Mouse (Mus musculus): ENCODE measurements at regions not wholly inside any gene's neighbourhood (a gene's known extent, or its start where the extent isn't known, plus 50 kb on each side); places are given as distances from the start of the nearest gene placed in this dataset.
A peak's percentile ranks its signal among the peaks of the same experiment; 100 is the strongest.
"Not testable (repeated sequence)": the region's sequence is repeated elsewhere in the genome, so short reads cannot be mapped to it uniquely, and the experiment has no call there.

DNA sequence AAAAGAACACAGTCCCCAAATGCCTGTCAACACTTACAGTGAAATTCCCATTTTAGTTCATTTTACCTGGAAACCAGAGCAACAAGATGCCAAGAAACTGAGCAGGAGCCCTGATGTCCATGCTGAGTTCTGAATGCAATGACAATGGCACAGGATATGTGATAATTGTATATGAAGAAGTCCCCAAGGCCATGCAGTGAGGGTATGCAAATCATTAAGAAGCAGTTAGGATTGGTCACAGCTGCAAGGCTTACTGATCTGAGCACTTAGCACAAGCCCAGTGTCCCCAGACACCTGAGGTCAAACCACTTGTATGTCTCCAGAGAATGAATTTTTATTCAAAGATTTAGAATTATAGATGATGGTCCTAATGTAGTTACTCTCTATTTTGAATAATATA, 419.0 kb upstream of the Tacstd2 start:
- DNase-seq (ENCODE audit: low read depth, low spot score), result not testable (repeated sequence)

DNA sequence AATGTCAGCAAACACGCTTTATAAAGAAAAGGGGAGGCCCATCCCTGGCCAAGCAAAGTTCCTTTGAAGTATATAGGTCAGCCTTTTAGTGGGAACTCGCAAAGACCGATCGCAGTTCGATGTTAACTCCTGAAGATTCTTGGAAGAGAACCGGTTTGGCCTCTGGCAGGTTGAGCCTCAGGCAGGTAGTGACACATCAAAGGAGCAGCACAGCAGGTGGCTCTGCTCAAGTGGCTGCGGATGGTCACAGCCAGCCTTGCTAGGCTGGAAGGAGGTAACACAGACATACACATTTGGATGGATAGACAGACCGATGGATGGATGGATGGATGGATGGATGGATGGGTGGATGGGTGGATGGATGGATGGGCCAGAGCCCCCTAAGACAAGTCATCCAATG, 395.9 kb upstream of the Tacstd2 start:
- peak; percentile 30 for DNase-seq (ENCODE audit: low read depth, low spot score)

DNA sequence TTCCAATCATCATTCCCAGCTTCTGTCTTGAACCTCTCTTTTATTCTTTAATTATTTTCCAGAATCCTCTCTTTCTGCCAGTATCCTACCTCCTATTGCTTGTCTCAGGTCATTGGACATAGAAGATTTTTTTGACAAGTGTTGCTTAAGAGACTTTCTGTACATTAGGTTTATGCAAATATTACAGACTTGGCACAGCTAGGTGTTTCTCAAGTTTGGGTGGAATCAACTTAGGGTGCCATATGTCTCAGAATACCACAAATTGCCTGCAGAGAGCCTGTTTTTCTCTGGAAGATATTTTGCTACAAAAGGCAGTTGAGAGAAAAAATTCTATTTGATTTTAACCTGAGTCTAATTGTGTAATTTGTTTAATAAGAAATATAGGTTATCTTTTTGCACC, 386.9 kb upstream of the Tacstd2 start:
- no peak for DNase-seq (ENCODE audit: low read depth, low spot score)

DNA sequence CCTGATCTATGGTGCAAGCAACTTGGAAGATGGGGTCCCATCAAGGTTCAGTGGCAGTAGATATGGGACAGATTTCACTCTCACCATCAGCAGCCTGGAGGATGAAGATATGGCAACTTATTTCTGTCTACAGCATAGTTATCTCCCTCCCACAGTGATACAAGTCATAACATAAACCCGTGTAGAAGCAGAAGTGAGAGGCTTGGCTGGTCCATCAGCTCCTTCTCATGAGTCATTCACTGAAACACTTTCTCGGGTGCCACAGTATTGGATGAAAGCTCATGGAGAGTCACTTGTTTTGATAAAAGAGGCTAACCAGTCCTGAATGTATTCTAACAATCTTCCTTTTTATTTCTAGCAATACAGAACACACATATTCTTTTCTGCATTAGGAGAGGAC, 378.3 kb upstream of the Tacstd2 start:
- DNase-seq (ENCODE audit: low read depth, low spot score), result no peak

DNA sequence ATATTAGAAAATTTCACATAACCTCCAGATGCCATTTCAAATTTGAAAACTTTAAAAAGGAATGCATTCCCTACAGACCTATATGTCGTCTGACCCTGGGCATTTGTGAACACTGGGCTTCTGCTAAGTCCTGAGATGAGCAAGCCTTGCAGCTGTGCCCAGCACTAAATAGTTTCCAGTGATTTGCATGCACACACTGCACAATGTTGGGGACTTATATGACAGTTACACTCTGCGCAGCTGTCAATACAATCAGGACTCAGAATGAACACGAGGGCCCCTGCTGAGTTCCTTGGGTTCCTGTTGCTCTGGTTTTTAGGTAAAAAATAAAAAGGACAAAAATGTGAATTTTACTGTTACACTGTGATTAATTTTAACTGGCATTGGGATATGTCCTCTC, 377.7 kb upstream of the Tacstd2 start:
- DNase-seq (ENCODE audit: low read depth, low spot score), result no peak

DNA sequence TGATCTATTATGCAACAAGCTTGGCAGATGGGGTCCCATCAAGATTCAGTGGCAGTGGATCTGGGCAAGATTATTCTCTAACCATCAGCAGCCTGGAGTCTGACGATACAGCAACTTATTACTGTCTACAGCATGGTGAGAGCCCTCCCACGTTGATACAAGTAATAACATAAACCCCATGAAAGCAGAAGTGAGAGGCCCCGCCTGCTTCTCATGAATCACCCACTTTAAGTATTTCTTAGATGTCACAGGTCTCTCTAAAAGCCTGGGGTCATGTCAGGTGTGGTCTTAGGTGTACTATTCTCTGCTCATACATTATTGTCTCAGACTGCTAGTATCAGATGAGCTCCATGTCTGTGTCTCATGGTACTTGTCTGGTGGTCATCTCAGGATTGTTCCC, 360.9 kb upstream of the Tacstd2 start:
- DNase-seq (ENCODE audit: low read depth, low spot score), result no peak

DNA sequence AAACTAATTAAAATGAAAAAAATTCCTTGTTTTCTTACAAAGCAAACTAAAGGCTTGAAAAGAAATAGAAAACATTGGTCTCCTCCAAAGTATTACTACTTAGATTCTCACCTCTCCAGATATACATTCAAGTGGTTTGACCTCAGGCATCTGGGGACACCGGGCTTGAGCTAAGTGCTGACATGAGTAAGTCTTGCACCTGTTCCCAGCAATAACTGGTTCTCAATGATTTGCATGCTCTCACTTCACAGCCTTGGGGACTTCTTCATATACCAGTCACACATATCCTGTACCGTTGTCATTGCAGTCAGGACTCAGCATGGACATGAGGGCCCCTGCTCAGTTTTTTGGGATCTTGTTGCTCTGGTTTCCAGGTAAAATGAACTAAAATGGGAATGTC, 360.3 kb upstream of the Tacstd2 start:
- no peak for DNase-seq (ENCODE audit: low read depth, low spot score)

DNA sequence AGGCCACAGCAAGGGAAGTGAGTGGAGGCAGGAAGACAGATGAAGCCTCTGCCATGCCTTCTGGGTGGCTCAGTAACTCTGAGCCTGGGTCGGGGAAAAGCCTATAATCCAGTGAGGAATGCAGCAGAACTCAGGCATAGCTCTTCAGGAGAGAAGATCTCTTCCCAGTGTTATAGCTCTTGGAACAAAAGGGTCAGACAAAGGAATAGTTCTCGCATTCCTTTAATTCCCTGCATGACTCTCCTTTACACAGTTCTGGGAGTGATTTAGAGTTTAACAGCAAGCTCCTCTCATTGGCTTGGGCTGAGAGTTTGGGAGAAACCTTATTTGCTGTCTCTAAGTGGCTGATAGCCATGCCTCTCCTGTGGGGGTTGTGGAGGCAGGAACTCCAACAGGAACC, 352.0 kb upstream of the Tacstd2 start:
- DNase-seq (ENCODE audit: low read depth, low spot score), result peak; percentile 16

DNA sequence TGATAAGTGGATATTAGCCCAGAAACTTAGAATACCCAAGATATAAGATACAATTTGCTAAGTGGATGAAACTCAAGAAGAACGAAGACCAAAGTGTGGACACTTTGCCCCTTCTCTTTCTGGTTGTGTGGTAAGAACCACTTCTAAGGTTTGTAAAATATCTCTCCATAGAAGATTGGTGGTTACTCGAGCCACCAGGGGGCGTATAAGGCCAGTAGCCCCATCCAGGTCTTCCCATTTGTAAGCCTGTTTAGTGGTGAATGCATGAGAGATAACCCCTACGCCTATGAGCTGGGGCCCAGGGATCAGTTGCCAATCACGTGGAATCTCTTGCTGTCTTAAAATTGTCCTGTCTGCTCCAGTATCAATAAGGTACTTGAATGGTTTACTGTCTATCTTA, 349.3 kb upstream of the Tacstd2 start:
- peak; percentile 39 for DNase-seq (ENCODE audit: low read depth, low spot score)

DNA sequence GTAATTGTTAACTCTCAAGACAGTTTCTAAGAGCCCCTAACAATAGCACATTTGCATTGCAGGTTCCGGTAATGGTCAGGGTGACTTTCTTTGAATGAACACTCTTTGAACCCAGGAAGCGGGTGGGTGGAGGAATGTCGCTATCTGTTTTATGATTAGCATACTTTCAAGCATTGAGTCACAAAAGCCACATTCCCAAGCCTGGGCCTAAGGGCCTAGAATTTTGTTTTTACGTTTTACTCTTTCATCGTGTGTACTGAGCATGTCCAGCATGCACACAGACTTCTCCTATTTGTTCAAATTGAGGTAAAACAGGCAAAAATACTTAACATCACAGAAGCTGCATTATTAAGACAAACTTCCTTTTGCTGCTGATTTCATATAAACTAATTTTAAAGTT, 345.9 kb upstream of the Tacstd2 start:
- not testable (repeated sequence) for DNase-seq (ENCODE audit: low read depth, low spot score)

DNA sequence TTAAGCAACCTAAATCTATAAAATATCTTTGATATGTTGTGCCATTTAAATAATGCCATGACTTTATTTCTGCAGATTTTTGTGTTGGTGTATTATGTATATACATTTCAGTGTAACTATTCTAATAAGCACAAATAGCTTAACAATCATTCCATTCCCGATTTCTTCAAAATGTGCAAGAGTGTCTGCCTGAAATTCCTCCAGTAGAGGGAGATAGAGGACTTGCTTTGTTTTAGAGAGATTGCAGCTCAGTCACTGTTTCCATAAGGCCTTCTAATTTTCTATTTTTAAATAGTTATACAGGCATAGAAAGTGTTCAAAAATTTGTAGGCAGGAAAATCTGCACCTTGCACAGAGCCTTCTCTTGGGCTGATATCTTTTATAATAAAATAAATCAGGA, 322.3 kb upstream of the Tacstd2 start:
- not testable (repeated sequence) for DNase-seq (ENCODE audit: low read depth, low spot score)

DNA sequence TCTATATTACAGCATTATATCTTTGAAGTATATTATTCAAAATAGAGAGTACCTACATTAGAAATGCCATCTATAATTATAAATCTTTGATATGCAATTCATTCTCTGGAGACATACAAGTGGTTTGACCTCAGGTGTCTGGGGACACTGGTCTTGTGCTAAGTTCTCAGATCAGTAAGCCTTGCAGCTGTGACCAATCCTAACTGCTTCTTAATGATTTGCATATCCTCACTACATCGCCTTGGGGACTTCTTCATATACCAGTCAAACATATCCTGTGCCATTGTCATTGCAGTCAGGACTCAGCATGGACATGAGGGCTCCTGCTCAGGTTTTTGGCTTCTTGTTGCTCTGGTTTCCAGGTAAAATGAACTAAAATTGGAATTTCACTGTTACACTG, 303.9 kb upstream of the Tacstd2 start:
- not testable (repeated sequence) for DNase-seq (ENCODE audit: low read depth, low spot score)

DNA sequence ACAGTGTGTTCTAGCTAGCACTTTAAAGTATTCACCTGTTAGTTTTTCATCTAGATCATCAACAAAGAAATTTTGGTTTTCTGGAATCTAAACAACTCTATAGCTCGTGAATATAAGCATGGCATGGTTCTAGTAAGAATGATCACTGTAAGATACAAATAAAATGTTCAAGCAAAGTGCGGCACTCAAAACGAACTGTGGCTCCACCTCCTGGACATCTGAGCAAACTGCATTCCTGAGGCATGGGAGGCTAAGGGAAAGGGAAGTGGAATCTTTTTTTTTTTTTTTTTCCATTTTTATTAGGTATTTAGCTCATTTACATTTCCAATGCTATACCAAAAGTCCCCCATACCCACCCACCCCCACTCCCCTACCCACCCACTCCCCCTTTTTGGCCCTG, 276.9 kb upstream of the Tacstd2 start:
- peak; percentile 62 for DNase-seq (ENCODE audit: low read depth, low spot score)

DNA sequence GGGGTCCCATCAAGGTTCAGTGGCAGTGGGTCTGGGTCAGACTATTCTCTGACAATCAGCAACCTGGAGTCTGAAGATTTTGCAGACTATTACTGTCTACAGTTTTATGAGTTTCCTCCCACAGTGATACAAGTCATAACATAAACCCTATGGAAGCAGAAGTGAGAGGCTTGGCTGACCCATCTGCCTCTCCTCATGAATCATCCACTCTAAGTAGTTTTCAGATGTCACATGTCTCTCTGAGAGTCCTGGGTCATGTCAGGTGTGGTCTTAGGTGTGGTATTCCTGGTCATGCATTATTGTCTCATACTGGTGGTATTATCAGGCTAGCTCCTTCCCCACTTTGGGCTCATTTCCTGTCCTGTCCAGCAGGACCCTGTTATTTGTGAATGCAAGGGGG, 255.8 kb upstream of the Tacstd2 start:
- DNase-seq (ENCODE audit: low read depth, low spot score), result no peak

DNA sequence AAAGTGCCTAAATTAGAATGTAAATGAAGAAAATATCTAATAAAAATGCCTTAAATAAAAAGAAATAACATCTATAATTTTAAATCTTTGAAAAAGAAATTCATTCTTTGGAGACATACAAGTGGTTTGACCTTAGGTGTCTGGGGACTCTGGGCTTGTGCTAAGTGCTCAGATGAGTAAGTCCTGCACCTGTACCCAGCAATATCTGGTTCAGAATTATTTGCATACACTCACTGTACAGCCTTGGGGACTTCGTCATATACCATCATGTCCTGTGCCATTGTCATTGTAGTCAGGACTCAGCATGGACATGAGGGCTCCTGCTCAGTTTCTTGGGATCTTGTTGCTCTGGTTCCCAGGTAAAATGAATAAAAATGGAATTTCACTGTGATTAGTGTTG, 255.1 kb upstream of the Tacstd2 start:
- DNase-seq (ENCODE audit: low read depth, low spot score), result no peak

DNA sequence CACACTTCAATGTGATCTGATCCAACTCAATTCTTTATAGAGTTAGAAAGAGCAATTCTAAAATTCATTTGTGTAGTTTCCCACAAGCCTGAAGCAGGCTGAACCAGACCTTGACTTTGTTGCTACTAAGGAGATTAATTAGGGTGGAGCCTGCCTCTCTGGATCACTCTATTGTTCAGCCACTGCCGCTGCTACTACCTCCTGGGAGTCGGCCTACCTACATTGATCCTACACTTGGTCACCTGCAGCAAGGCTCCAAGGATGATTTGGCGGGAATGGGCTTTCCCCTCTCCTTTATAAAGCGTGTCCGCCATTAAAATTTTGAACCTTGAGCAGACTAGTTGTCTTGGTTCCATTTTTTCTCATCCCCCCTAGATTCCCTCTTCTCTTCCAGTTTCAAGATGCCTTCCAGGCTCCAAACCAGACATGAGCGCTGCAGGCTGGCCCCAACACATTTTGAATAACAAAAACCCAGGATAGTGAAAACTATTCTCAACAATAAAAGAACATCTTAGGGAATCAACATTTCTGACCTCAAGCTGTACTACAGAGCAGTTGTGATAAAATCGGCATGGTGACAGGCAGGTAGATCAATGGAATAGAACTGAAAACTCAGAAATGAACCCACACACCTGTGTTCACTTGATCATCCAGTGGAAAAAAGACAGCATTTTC, 251.6 kb upstream of the Tacstd2 start:
- DNase-seq (ENCODE audit: low read depth, low spot score), result peak; percentile 90

DNA sequence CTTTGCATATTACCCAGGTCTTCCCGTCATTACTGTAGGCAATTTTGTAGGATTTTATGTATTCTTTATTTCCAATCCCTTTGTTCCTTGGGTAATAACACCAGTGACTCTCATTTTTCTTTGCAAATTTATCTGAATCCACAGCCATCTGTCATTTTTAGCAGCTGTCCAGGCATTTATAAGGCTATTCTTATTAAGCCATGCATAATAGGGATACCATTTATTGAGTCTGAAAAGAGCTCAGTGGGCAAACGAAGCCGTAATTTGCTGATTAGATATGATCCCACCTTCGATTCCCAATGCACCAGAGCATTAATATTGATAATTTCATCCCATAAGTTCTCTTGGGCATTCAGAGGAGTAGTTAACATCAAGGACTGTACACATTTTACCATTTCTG, 243.3 kb upstream of the Tacstd2 start:
- no peak for DNase-seq (ENCODE audit: low read depth, low spot score)

DNA sequence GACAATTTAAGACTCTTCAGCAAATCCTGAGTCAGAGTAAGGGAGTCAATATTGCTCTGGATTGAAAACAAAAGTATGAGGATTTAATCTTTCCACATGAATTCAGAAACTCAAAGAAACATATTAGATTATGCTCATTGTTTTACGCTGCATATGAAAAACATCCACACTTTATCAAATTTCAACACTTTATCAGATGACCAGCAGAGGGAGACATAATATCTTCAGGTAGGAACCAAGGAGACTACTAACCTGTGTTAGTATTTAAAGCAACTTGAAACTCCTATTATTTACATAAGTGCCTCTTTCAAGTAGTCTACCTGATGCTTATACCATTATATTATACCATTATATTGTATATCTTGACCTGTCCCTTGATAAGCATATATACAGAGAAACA, 218.5 kb upstream of the Tacstd2 start:
- not testable (repeated sequence) for DNase-seq (ENCODE audit: low read depth, low spot score)

DNA sequence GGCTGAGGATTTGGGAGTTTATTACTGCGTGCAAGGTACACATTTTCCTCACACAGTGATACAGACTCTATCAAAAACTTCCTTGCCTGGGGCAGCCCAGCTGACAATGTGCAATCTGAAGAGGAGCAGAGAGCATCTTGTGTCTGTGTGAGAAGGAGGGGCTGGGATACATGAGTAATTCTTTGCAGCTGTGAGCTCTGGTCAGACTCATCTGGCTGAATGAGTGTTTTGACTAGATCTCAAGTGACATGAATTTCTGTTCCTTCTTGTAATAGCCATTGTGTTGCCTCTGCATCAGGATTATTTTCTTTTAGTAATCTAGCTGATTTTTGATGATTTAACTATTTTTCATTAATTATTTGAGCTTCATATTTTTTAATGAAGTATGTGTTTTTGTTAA, 190.0 kb upstream of the Tacstd2 start:
- no peak for DNase-seq (ENCODE audit: low read depth, low spot score)

DNA sequence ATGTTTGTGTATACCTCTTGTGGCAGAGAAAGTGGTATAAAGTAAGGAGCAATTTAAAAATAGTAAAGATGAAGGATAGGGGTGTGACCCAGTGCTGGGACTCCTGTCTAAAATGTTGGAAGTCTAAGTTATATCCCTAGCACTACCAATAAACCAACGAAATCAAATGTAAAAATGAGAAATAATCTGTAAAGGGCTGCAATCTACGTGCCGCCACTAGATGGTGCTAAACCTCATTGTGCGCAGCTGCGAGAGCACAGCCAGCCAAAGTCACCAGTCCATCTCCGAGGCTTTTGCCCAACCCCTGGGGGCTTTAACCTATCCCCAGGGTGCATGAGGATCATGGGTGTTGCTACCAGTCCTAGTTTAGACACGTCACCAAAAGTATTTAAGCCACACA, 163.4 kb upstream of the Tacstd2 start:
- not testable (repeated sequence) for DNase-seq (ENCODE audit: low read depth, low spot score)

DNA sequence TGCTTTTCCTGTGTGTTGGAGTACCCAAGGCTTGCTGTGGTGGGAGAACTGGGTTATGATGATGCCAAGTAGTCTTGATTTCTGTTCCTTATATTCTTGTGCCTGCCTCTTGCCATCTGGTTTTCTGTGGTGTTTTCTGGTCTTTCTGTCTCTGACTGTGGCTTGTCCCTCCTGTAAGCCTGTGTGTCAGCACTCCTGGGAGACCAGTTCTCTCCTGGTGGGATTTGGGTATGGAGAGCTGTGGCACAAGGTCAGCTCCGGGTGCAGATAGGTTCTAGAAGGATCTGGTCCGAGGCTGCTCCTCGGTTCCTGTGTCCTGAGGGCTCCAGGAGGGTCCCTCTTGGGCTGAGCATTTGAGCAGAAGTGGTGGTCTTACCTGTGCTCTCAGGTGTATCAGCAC, 155.4 kb upstream of the Tacstd2 start:
- not testable (repeated sequence) for DNase-seq (ENCODE audit: low read depth, low spot score)

DNA sequence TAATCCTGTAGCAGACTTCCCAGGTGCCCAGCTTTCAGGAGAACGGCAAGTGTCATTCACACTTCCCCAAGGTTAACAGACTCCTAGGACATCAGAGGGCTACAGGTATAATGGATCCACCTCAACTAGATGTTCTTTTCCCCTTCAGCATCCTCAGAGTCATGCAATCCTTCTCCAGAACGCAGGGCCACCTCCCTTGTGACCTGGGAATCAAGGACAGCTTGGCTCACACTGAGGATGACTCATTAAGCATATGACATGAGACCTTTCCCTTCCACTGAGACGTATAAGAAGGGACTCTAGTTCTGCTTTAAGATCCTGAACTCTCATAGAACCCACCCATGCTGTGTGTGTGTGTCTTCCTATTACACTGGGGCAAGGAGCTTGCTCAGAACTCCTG, 147.5 kb upstream of the Tacstd2 start:
- not testable (repeated sequence) for DNase-seq (ENCODE audit: low read depth, low spot score)

DNA sequence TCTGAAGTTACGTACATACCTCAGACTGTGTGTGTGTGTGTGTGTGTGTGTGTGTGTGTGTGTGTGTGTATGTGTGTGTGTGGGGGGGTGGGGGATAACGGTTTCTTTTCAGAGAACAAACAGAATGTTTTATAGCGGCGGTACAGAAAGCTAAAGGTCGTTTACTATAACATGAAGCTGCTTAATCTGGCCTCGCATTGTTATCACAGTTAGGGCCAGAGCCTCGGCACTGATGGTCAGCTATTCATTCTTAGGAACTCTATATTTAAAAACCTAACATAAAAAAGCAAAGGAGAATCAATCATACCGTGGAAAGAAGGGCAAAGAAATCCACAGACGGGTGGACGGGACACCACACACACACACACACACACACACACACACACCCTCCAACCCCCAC, 146.0 kb upstream of the Tacstd2 start:
- DNase-seq (ENCODE audit: low read depth, low spot score), result peak; percentile 34

DNA sequence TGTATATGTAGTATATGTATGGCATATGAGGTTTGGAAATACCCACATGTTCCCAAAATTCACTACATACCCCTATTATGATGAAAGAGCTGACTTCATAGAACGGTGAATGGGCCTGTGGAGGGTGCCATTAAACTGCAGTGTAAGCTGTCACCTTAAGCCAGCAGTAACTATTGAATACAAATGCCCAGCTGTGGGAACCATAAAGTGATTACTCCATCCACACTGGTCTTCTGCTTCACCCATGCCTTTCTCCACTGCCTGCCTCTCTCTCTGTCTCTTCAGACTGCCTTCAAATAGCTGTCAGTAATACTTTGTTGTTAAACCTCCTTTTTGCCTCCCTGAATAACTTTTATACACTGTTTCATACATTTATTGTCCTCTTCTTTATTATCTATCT, 143.5 kb upstream of the Tacstd2 start:
- not testable (repeated sequence) for DNase-seq (ENCODE audit: low read depth, low spot score)
